Mouse (Mus musculus) layer of hippocampus, postnatal 36 days (tissue): Measurements from ENCODE around the gene Lars2. TPM values are rescaled to one million over a fixed set of nuclear protein-coding genes. Genes with fewer than 3 reads are reported as not detected.
A peak's percentile ranks its signal among the peaks of the same experiment; 100 is the strongest.
"Not testable (repeated sequence)": the region's sequence is repeated elsewhere in the genome, so short reads cannot be mapped to it uniquely, and the experiment has no call there.

ENCODE experiments used
- DNase-seq, 2 experiments: peaks; one replicate each; pipeline ENCODE4 v3.0.0; 2022
- total RNA-seq, 2 experiments: library from RNA; stranded (reverse); gene quantifications; 2 replicates each; pipeline ENCODE4 v1.2.3; 2021

Lars2 gene
- total RNA-seq, 2 experiments from 2014 or later = 43.5 to 79.2 TPM

GRCm38 (mm10) chr9:123391140-123391849 lies 24.6 kb downstream of the Lars2 start:
- no peak for DNase-seq

GRCm38 (mm10) chr9:123394856-123395255 lies 28.1 kb downstream of the Lars2 start:
- no peak for DNase-seq

GRCm38 (mm10) chr9:123397701-123398100 lies 31.0 kb downstream of the Lars2 start:
- DNase-seq = no peak

GRCm38 (mm10) chr9:123402215-123402614 lies 35.5 kb downstream of the Lars2 start:
- no peak for DNase-seq

- DNase-seq = no peak
These were observed 36.3 kb downstream of the Lars2 start for GRCm38 (mm10) chr9:123403031-123403430.

- no peak for DNase-seq
These were observed 38.5 kb downstream of the Lars2 start for GRCm38 (mm10) chr9:123405231-123405630.

- no peak for DNase-seq
These were observed 42.0 kb downstream of the Lars2 start for GRCm38 (mm10) chr9:123408771-123409170.

GRCm38 (mm10) chr9:123429863-123430262 lies 63.1 kb downstream of the Lars2 start:
- no peak for DNase-seq

GRCm38 (mm10) chr9:123430973-123431372 lies 64.2 kb downstream of the Lars2 start:
- DNase-seq = peak in 1 of 2 experiments; percentile 8

GRCm38 (mm10) chr9:123438223-123438622 lies 71.5 kb downstream of the Lars2 start:
- no peak for DNase-seq

- no peak for DNase-seq
These were observed 73.7 kb downstream of the Lars2 start for GRCm38 (mm10) chr9:123440230-123441058.

- not testable (repeated sequence) for DNase-seq
These were observed 80.4 kb downstream of the Lars2 start for GRCm38 (mm10) chr9:123447101-123447500.

GRCm38 (mm10) chr9:123448594-123448993 lies 81.9 kb downstream of the Lars2 start:
- DNase-seq = no peak

- DNase-seq = peak; percentile 37 to 60
These were observed 83.4 kb downstream of the Lars2 start for GRCm38 (mm10) chr9:123450174-123450573.

GRCm38 (mm10) chr9:123451772-123452171 lies 85.0 kb downstream of the Lars2 start:
- no peak for DNase-seq

GRCm38 (mm10) chr9:123456634-123457602 lies 90.2 kb downstream of the Lars2 start:
- no peak for DNase-seq

- no peak for DNase-seq
These were observed 90.9 kb downstream of the Lars2 start for GRCm38 (mm10) chr9:123457603-123458002.

GRCm38 (mm10) chr9:123467141-123467620 lies 100.5 kb downstream of the Lars2 start:
- DNase-seq = peak; percentile 11 to 24

- no peak for DNase-seq
These were observed 101.8 kb downstream of the Lars2 start for GRCm38 (mm10) chr9:123468406-123469085.

GRCm38 (mm10) chr9:123469087-123469486 lies 102.4 kb downstream of the Lars2 start:
- no peak for DNase-seq

GRCm38 (mm10) chr9:123473377-123473776 lies 106.7 kb downstream of the Lars2 start:
- no peak for DNase-seq

GRCm38 (mm10) chr9:123475569-123475968 lies 108.8 kb downstream of the Lars2 start:
- no peak for DNase-seq
